Mouse (Mus musculus): ENCODE data around the gene Wdr35. TPM values are rescaled to one million over a fixed set of nuclear protein-coding genes. Genes with fewer than 3 reads are reported as not detected.

The Wdr35 gene
- 10 to 100 TPM; 11.2 to 13.0 TPM for total RNA-seq (2021)

GRCm38 (mm10) chr12:8973820-8974465, at the start of gene Wdr35:
Gene Wdr35, plus strand, starts transcription at chr12:8973892.
- intact Hi-C loops (cut with DNase I): no loop called here
- DNase-seq: peak; percentile 87

GRCm38 (mm10) chr12:8927652-8928051, 46.0 kb upstream of the Wdr35 start:
- DNase-seq: no peak
- intact Hi-C loops (cut with DNase I): no loop called here

GRCm38 (mm10) chr12:8928766-8929165, 44.9 kb upstream of the Wdr35 start:
- DNase-seq: no peak

GRCm38 (mm10) chr12:8931083-8931482, 42.6 kb upstream of the Wdr35 start:
- DNase-seq: no peak
- intact Hi-C loops (cut with DNase I): no loop called here

More at GRCm38 (mm10) chr12:8928766-8929165, 44.9 kb upstream of the Wdr35 start:
- intact Hi-C loops (cut with DNase I): no loop called here

- intact Hi-C loops (cut with DNase I): no loop called here
- DNase-seq: no peak
Observed at GRCm38 (mm10) chr12:8935349-8935748, 38.3 kb upstream of the Wdr35 start.

- intact Hi-C loops (cut with DNase I): loop anchor here (2.0 kb wide), 1 partner anchor 47 kb away; no protein-coding TSS in a partner anchor
- peak in 1 of 2 experiments; percentile 41 for DNase-seq
Observed at GRCm38 (mm10) chr12:8936210-8936609, 37.5 kb upstream of the Wdr35 start.

GRCm38 (mm10) chr12:8939490-8939889, 34.2 kb upstream of the Wdr35 start:
- DNase-seq: no peak
- intact Hi-C loops (cut with DNase I): no loop called here

- no peak for DNase-seq
- intact Hi-C loops (cut with DNase I): no loop called here
Observed at GRCm38 (mm10) chr12:8940011-8941005, 33.4 kb upstream of the Wdr35 start.

- DNase-seq: no peak
- intact Hi-C loops (cut with DNase I): no loop called here
Observed at GRCm38 (mm10) chr12:8941131-8941615, 32.5 kb upstream of the Wdr35 start.

GRCm38 (mm10) chr12:8941699-8942392, 31.8 kb upstream of the Wdr35 start:
- no peak for DNase-seq
- intact Hi-C loops (cut with DNase I): no loop called here

- intact Hi-C loops (cut with DNase I): no loop called here
- no peak for DNase-seq
Observed at GRCm38 (mm10) chr12:8947163-8947562, 26.5 kb upstream of the Wdr35 start.

- peak; percentile 72 to 80 for DNase-seq
Observed at GRCm38 (mm10) chr12:8947714-8948464, 25.8 kb upstream of the Wdr35 start, which contains the start of gene Matn3. Gene Matn3, plus strand, starts transcription at chr12:8947929.

GRCm38 (mm10) chr12:8953136-8953535, 20.6 kb upstream of the Wdr35 start:
- intact Hi-C loops (cut with DNase I): no loop called here
- no peak for DNase-seq

More at GRCm38 (mm10) chr12:8947714-8948464, 25.8 kb upstream of the Wdr35 start, which contains the start of gene Matn3:
- intact Hi-C loops (cut with DNase I): no loop called here

- DNase-seq: no peak
- intact Hi-C loops (cut with DNase I): no loop called here
Observed at GRCm38 (mm10) chr12:8954161-8954561, 19.5 kb upstream of the Wdr35 start.

GRCm38 (mm10) chr12:8961607-8962316, 11.9 kb upstream of the Wdr35 start:
- DNase-seq: no peak
- intact Hi-C loops (cut with DNase I): no loop called here

- peak; percentile 28 to 43 for DNase-seq
- intact Hi-C loops (cut with DNase I): no loop called here
Observed at GRCm38 (mm10) chr12:8969828-8970227, 3.9 kb upstream of the Wdr35 start.

- intact Hi-C loops (cut with DNase I): no loop called here
- no peak for DNase-seq
Observed at GRCm38 (mm10) chr12:8975076-8975475, 1.4 kb downstream of the Wdr35 start.

- intact Hi-C loops (cut with DNase I): no loop called here
- DNase-seq: peak in 1 of 2 experiments; percentile 11
Observed at GRCm38 (mm10) chr12:8993231-8993630, 19.5 kb downstream of the Wdr35 start.

- intact Hi-C loops (cut with DNase I): no loop called here
- no peak for DNase-seq
Observed at GRCm38 (mm10) chr12:8998318-8998717, 24.6 kb downstream of the Wdr35 start.
